Mouse (Mus musculus): ENCODE results near the gene Abcb9.
"Not testable (repeated sequence)": the region's sequence is repeated elsewhere in the genome, so short reads cannot be mapped to it uniquely, and the experiment has no call there.

The Abcb9 gene

GRCm38 (mm10) chr5:124059677-124060076, 35.9 kb downstream of the Abcb9 start:
- no peak for DNase-seq (ENCODE audit: low spot score in 2 of 2)

GRCm38 (mm10) chr5:124058749-124059148, 36.8 kb downstream of the Abcb9 start:
- DNase-seq (ENCODE audit: low spot score in 2 of 2), result no peak

- no peak for DNase-seq (ENCODE audit: low spot score in 2 of 2)
These were observed 38.6 kb downstream of the Abcb9 start for GRCm38 (mm10) chr5:124056956-124057355.

- DNase-seq (ENCODE audit: low spot score in 2 of 2), result no peak
These were observed 39.4 kb downstream of the Abcb9 start for GRCm38 (mm10) chr5:124056219-124056618.

GRCm38 (mm10) chr5:124052641-124053040, 43.0 kb downstream of the Abcb9 start:
- DNase-seq (ENCODE audit: low spot score in 2 of 2), result not testable (repeated sequence)

GRCm38 (mm10) chr5:124051899-124052491, 43.6 kb downstream of the Abcb9 start:
- peak in 1 of 2 experiments; percentile 52 for DNase-seq (ENCODE audit: low spot score in 2 of 2)

- peak in 1 of 2 experiments; percentile 26 for DNase-seq (ENCODE audit: low spot score in 2 of 2)
These were observed 45.2 kb downstream of the Abcb9 start for GRCm38 (mm10) chr5:124050095-124051050.

- DNase-seq (ENCODE audit: low spot score in 2 of 2), result no peak
These were observed 46.2 kb downstream of the Abcb9 start for GRCm38 (mm10) chr5:124049249-124050045.

GRCm38 (mm10) chr5:124046741-124047401, 48.7 kb downstream of the Abcb9 start:
- DNase-seq (ENCODE audit: low spot score in 2 of 2), result peak; percentile 74 to 82

- no peak for DNase-seq (ENCODE audit: low spot score in 2 of 2)
These were observed 50.1 kb downstream of the Abcb9 start for GRCm38 (mm10) chr5:124045453-124046010.

- no peak for DNase-seq (ENCODE audit: low spot score in 2 of 2)
These were observed 51.6 kb downstream of the Abcb9 start for GRCm38 (mm10) chr5:124043999-124044398.

- peak in 1 of 2 experiments; percentile 35 for DNase-seq (ENCODE audit: low spot score in 2 of 2)
These were observed 52.2 kb downstream of the Abcb9 start for GRCm38 (mm10) chr5:124043212-124043978.

- no peak for DNase-seq (ENCODE audit: low spot score in 2 of 2)
These were observed 54.5 kb downstream of the Abcb9 start for GRCm38 (mm10) chr5:124041097-124041496.

- DNase-seq (ENCODE audit: low spot score in 2 of 2), result no peak
These were observed 56.0 kb downstream of the Abcb9 start for GRCm38 (mm10) chr5:124039602-124040001.

GRCm38 (mm10) chr5:124036836-124037235, 58.8 kb downstream of the Abcb9 start:
- DNase-seq (ENCODE audit: low spot score in 2 of 2), result no peak

GRCm38 (mm10) chr5:124036341-124036740, 59.3 kb downstream of the Abcb9 start:
- no peak for DNase-seq (ENCODE audit: low spot score in 2 of 2)

- no peak for DNase-seq (ENCODE audit: low spot score in 2 of 2)
These were observed 59.8 kb downstream of the Abcb9 start for GRCm38 (mm10) chr5:124035806-124036205.

- no peak for DNase-seq (ENCODE audit: low spot score in 2 of 2)
These were observed 60.2 kb downstream of the Abcb9 start for GRCm38 (mm10) chr5:124035406-124035805.

- no peak for DNase-seq (ENCODE audit: low spot score in 2 of 2)
These were observed 61.1 kb downstream of the Abcb9 start for GRCm38 (mm10) chr5:124034471-124034870.

- DNase-seq (ENCODE audit: low spot score in 2 of 2), result peak; percentile 78 to 87
These were observed 63.5 kb downstream of the Abcb9 start, which contains the start of gene Vps37b for GRCm38 (mm10) chr5:124032001-124032508. Gene Vps37b (minus strand): TSS chr5:124032270.
